8 mouse cellular contexts compared by ENCODE assay signal in the genomic region with DNA sequence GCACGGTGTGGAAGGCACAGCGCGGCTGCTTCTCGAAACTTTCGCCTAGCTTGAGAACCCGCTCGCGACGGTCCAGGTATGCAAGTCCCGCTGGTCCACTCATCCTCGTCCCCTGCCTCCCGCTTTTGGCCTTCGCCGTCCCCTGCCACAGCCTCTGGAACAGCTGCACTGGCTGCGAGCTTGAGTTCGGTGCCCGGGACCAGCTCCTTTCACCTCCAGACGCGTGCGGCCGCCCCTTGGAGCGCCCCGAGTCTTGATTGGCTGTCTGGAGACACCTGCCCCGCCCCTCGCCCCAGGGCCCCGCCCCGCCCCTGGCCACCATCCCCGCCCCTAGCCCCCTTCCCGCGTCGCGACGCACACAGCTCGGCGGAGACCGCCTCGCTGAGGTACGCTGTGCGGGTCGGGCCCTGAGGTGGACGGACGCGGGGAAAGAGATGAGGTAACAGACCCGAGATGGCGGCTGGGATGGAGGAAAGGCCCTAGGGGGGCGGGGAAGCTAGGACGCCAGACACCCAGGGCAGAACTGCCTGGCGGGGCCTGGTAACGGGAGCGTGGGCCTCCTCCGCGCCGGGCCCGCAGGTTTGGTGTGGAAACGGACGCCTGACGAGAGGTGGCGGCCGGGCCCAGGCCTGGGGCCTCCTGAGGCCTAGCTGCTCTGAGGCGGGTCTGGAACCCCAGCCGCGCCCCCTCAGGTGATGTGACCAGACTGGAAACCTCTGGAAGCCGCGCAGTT. TPM values are rescaled to one million over a fixed set of nuclear protein-coding genes. Genes with fewer than 3 reads are reported as not detected.
DNase-seq lines count a peak whose midpoint lies in the region; ATAC-seq and TF ChIP-seq lines count a peak whose summit lies in the region.

A gene (plus strand): TSS at position 332 of the 733 bp plus-strand sequence.

- under 1% methylated on average over 64 of the region's 64 CpGs for WGBS in forebrain, embryonic 10.5 days
- under 1% methylated on average over 55 of the region's 64 CpGs for WGBS in heart, embryonic 15.5 days
- WGBS in liver, embryonic 13.5 days (ENCODE audit: insufficient replicate concordance): under 1% methylated on average over 64 of the region's 64 CpGs
- WGBS in stomach, embryonic 15.5 days: under 1% methylated on average over 60 of the region's 64 CpGs

- peak; percentile 91 for TF ChIP-seq POLR2A in CH12.LX (IDR thresholded peaks at IDR 0.05; ENCODE audit: low read depth, low read length)

- peak within 1 kb of the TSS; percentile 82 to 95 (median 91) for H3K4me3 ChIP-seq in CH12.LX (replicated peaks in 1 of 3; ENCODE audit: low read depth in 2 of 3, low read length in 2 of 3, poor library complexity in 1 of 3)
- peak within 1 kb of the TSS; percentile 90 for H3K4me3 ChIP-seq in forebrain, embryonic 10.5 days
- peak within 1 kb of the TSS; percentile 99 for H3K4me3 ChIP-seq in heart, embryonic 15.5 days
- H3K4me3 ChIP-seq in liver, embryonic 13.5 days (replicated peaks): peak within 1 kb of the TSS; percentile 84
- peak within 1 kb of the TSS; percentile 76 for H3K4me3 ChIP-seq in stomach, embryonic 15.5 days (replicated peaks)

- peak within 1 kb of the TSS; percentile 98 for H3K4me2 ChIP-seq in CH12.LX (ENCODE audit: insufficient read depth, low read depth, poor library complexity, severe bottlenecking)
- H3K4me2 ChIP-seq in heart, embryonic 15.5 days: peak within 1 kb of the TSS; percentile 92
- peak within 1 kb of the TSS; percentile 96 for H3K4me2 ChIP-seq in liver, embryonic 13.5 days
- peak within 1 kb of the TSS; percentile 93 for H3K4me2 ChIP-seq in stomach, embryonic 15.5 days

- no peaks in the 10 kb centered on the region for H3K9me3 ChIP-seq in CH12.LX (replicated peaks; ENCODE audit: low read length)
- no peaks in the 10 kb centered on the region for H3K9me3 ChIP-seq in forebrain, embryonic 10.5 days
- H3K9me3 ChIP-seq in heart, embryonic 15.5 days (replicated peaks): no peaks in the 10 kb centered on the region
- H3K9me3 ChIP-seq in liver, embryonic 13.5 days (replicated peaks): no peaks in the 10 kb centered on the region
- H3K9me3 ChIP-seq in stomach, embryonic 15.5 days: no peaks in the 10 kb centered on the region

- ATAC-seq in heart, embryonic 15.5 days (replicated peaks; ENCODE audit: insufficient number of reproducible peaks, insufficient read depth, low FRiP score, low read depth): peak; percentile 98
- peak; percentile 99 for ATAC-seq in liver, embryonic 13.5 days (ENCODE audit: low read depth)
- peak; percentile 99 for ATAC-seq in stomach, embryonic 15.5 days (ENCODE audit: insufficient read depth, low FRiP score, low read depth)

- no peak for TF ChIP-seq CTCF in CH12.LX (conservative IDR thresholded peaks at IDR 0.05 in 1 of 2, IDR thresholded peaks at IDR 0.05 in 1 of 2; ENCODE audit: low read depth in 2 of 2, low read length in 2 of 2)

- no peak for TF ChIP-seq RAD21 in CH12.LX (IDR thresholded peaks at IDR 0.05; ENCODE audit: low read depth, low read length)

- H3K9ac ChIP-seq in CH12.LX (ENCODE audit: insufficient read depth, low read depth): peak within 1 kb of the TSS; percentile 83
- H3K9ac ChIP-seq in heart, embryonic 15.5 days: peak within 1 kb of the TSS; percentile 96
- H3K9ac ChIP-seq in liver, embryonic 13.5 days: peak within 1 kb of the TSS; percentile 86
- peak within 1 kb of the TSS; percentile 89 for H3K9ac ChIP-seq in stomach, embryonic 15.5 days

- H3K27ac ChIP-seq in CH12.LX (ENCODE audit: insufficient read depth, low read depth): peak within 1 kb of the TSS; percentile 33
- H3K27ac ChIP-seq in forebrain, embryonic 10.5 days: peak within 1 kb of the TSS; percentile 93
- H3K27ac ChIP-seq in heart, embryonic 15.5 days: peak within 1 kb of the TSS; percentile 54
- H3K27ac ChIP-seq in liver, embryonic 13.5 days: peak within 1 kb of the TSS; percentile 30
- peak within 1 kb of the TSS; percentile 42; the same call in 1 of the 2 replicates for H3K27ac ChIP-seq in stomach, embryonic 15.5 days

- peak; percentile 78 for DNase-seq in CH12.LX (ENCODE audit: extremely low read depth)
- DNase-seq in c-Kit-positive CD71-negative TER-119-negative erythroid progenitor cells, embryonic 14.5 days (ENCODE audit: low read depth): peak; percentile 62
- DNase-seq in forebrain, embryonic 10.5 days (ENCODE audit: extremely low spot score, low spot score): peak; percentile 92
- peak; percentile 89 to 94 for DNase-seq in kidney, postnatal 25 days
- DNase-seq in liver, embryonic 13.5 days: peak; percentile 82
- DNase-seq in neural tube, embryonic 10.5 days (ENCODE audit: extremely low spot score, low spot score): peak; percentile 91

- peaks cover 0 to 39% of the 10 kb centered on the region in 2 experiments; a peak in 2 of 4 replicates for H3K4me1 ChIP-seq in CH12.LX (ENCODE audit: control insufficient read depth in 1 of 2, insufficient read depth in 2 of 2)
- H3K4me1 ChIP-seq in forebrain, embryonic 10.5 days: peaks cover 19% of the 10 kb centered on the region
- peaks cover 9% of the 10 kb centered on the region; the same call in 1 of the 2 replicates for H3K4me1 ChIP-seq in heart, embryonic 15.5 days (replicated peaks)
- peaks cover 11% of the 10 kb centered on the region for H3K4me1 ChIP-seq in liver, embryonic 13.5 days (replicated peaks)
- peaks cover 4% of the 10 kb centered on the region; the same call in 1 of the 2 replicates for H3K4me1 ChIP-seq in stomach, embryonic 15.5 days

- peaks cover 3% of the 10 kb centered on the region for H3K27me3 ChIP-seq in CH12.LX (replicated peaks)
- H3K27me3 ChIP-seq in forebrain, embryonic 10.5 days (ENCODE audit: poor library complexity, severe bottlenecking): peaks cover 15% of the 10 kb centered on the region
- peaks cover 3% of the 10 kb centered on the region; the same call in 1 of the 2 replicates for H3K27me3 ChIP-seq in heart, embryonic 15.5 days
- peaks cover 9% of the 10 kb centered on the region for H3K27me3 ChIP-seq in liver, embryonic 13.5 days
- H3K27me3 ChIP-seq in stomach, embryonic 15.5 days (replicated peaks): 0 out of 2 replicates have a peak, but pooled peaks cover 3% of the 10 kb centered on the region

- in situ Hi-C loops in CH12.LX (cut with MboI; ENCODE audit: low pct_ligation_motif_present, low pct_unique_long_range_greater_than_20kb, low sequenced_read_pairs): no loop called here

- H3K79me2 ChIP-seq in CH12.LX (replicated peaks; ENCODE audit: control insufficient read depth, extremely low read depth, insufficient read depth, poor library complexity, severe bottlenecking): peaks cover 20% of the 10 kb centered on the region

- no peak for TF ChIP-seq EP300 in CH12.LX (IDR thresholded peaks at IDR 0.05; ENCODE audit: low read length)

- peaks cover 0 to 6% of the 10 kb centered on the region in 2 experiments for H3K36me3 ChIP-seq in CH12.LX (replicated peaks in 1 of 2; ENCODE audit: control insufficient read depth in 1 of 2, insufficient read depth in 1 of 2, low read length in 1 of 2)
- H3K36me3 ChIP-seq in forebrain, embryonic 10.5 days (replicated peaks): peaks cover 24% of the 10 kb centered on the region
- no peaks in the 10 kb centered on the region for H3K36me3 ChIP-seq in heart, embryonic 15.5 days
- H3K36me3 ChIP-seq in liver, embryonic 13.5 days: no peaks in the 10 kb centered on the region
- no peaks in the 10 kb centered on the region for H3K36me3 ChIP-seq in stomach, embryonic 15.5 days

- dilution Hi-C loops in CH12.LX (cut with MboI; ENCODE audit: extremely low pct_ligation_motif_present, extremely low pct_unique_long_range_greater_than_20kb, low sequenced_read_pairs): no loop called here

TF ChIP-seq in CH12.LX, 34 proteins besides CTCF, POLR2A, EP300 and RAD21 (continues in another document):
- no peak for TF ChIP-seq MAFK (IDR thresholded peaks at IDR 0.05; ENCODE audit: insufficient replicate concordance, low read length)
- TF ChIP-seq RCOR1 (conservative IDR thresholded peaks at IDR 0.05; ENCODE audit: low read depth, low read length): no peak
- TF ChIP-seq SMC3 (IDR thresholded peaks at IDR 0.05; ENCODE audit: low read depth, low read length): no peak; the same call in 1 of the 2 replicates
- TF ChIP-seq MXI1 (IDR thresholded peaks at IDR 0.05; ENCODE audit: low read depth, low read length): peak; percentile 1; the same call in 1 of the 2 replicates
- TF ChIP-seq MAZ (IDR thresholded peaks at IDR 0.05; ENCODE audit: low read depth, low read length): 0 out of 2 replicates have a peak, but pooled peaks have one; percentile 60
- no peak for TF ChIP-seq IRF4 (IDR thresholded peaks at IDR 0.05; ENCODE audit: low read depth, low read length)
- peak; percentile 38; the same call in 1 of the 2 replicates for TF ChIP-seq MEF2A (IDR thresholded peaks at IDR 0.05; ENCODE audit: borderline replicate concordance, low read depth, low read length)
- no peak for TF ChIP-seq JUN (IDR thresholded peaks at IDR 0.05; ENCODE audit: insufficient read depth, low read depth, low read length)
- TF ChIP-seq CHD2 (IDR thresholded peaks at IDR 0.05; ENCODE audit: low read length): peak; percentile 27; the same call in 1 of the 2 replicates
- no peak for TF ChIP-seq ZNF384 (IDR thresholded peaks at IDR 0.05; ENCODE audit: low read depth, low read length)
- TF ChIP-seq KAT2A (IDR thresholded peaks at IDR 0.05; ENCODE audit: insufficient replicate concordance, low read length): 0 out of 2 replicates have a peak, but pooled peaks have one; percentile 47
- TF ChIP-seq POLR2AphosphoS2 (IDR thresholded peaks at IDR 0.05; ENCODE audit: low read depth, low read length): no peak
- no peak; the same call in none of the 2 replicates for TF ChIP-seq HCFC1 (IDR thresholded peaks at IDR 0.05; ENCODE audit: low read depth, low read length)
- TF ChIP-seq MAX (IDR thresholded peaks at IDR 0.05; ENCODE audit: low read length): no peak
- TF ChIP-seq ELF1 (IDR thresholded peaks at IDR 0.05; ENCODE audit: low read depth, low read length): peak; percentile 14; the same call in 1 of the 2 replicates
- no peak for TF ChIP-seq BHLHE40 (IDR thresholded peaks at IDR 0.05; ENCODE audit: low read depth, low read length)
- TF ChIP-seq TCF12 (IDR thresholded peaks at IDR 0.05; ENCODE audit: low read depth, low read length): peak; percentile 60; the same call in 1 of the 2 replicates
- peak; percentile 65; the same call in 1 of the 2 replicates for TF ChIP-seq NELFE (IDR thresholded peaks at IDR 0.05; ENCODE audit: low read depth, low read length)
- TF ChIP-seq USF2 (conservative IDR thresholded peaks at IDR 0.05; ENCODE audit: low read depth, low read length): no peak

RNA-seq across cellular contexts. Expression of the gene that starts here (rescaled TPM):
- 32.1 and 41.0 TPM in 2 replicates for total RNA-seq in CH12.LX (2012; rRNA removed)
- 46.4 and 50.4 TPM in 2 replicates for total RNA-seq in CH12.LX (2014; rRNA removed)
- polyA plus RNA-seq in CH12.LX (2012; ENCODE audit: insufficient read length, low read depth): 47.7 and 49.9 TPM in 2 replicates
- 64.6 and 67.8 TPM in 2 replicates for polyA plus RNA-seq in forebrain, embryonic 10.5 days (2016; fragmentation: Nextera tagmentation; extraction: Ambion mirVana)
- polyA plus RNA-seq in heart, embryonic 15.5 days (2015; fragmentation: Nextera tagmentation; extraction: Ambion mirVana): 21.2 and 23.6 TPM in 2 replicates
- 10.2 and 10.9 TPM in 2 replicates for polyA plus RNA-seq in liver, embryonic 13.5 days (2015; fragmentation: Nextera tagmentation; extraction: Ambion mirVana)
- polyA plus RNA-seq in stomach, embryonic 15.5 days (2015; fragmentation: Nextera tagmentation; extraction: Ambion mirVana): 28.3 and 29.5 TPM in 2 replicates

Comparison
In these comparisons a context has a peak if more than half of its experiments do, and no peak if none do; other contexts are left out.
1. Peak in every context shown above with its lines: DNase-seq, ATAC-seq, H3K4me3 ChIP-seq and H3K27ac ChIP-seq.
2. H3K27ac ChIP-seq: peak in every context shown above with its lines; median percentile 93 in forebrain, embryonic 10.5 days; 54 in heart, embryonic 15.5 days; 42 in stomach, embryonic 15.5 days; 33 in CH12.LX; 30 in liver, embryonic 13.5 days.